Mouse (Mus musculus) left cerebral cortex, adult 11 months (tissue): ENCODE measurements around the gene Fbxw4.
A peak's percentile ranks its signal among the peaks of the same experiment; 100 is the strongest.
"Not testable (repeated sequence)": the region's sequence is repeated elsewhere in the genome, so short reads cannot be mapped to it uniquely, and the experiment has no call there.

ENCODE experiments used
- DNase-seq: peaks from one replicate; pipeline ENCODE4 v3.0.0; 2022; ENCODE audit warnings: low spot score

Gene Fbxw4

GRCm38 (mm10) chr19:45580235-45580634, 79.9 kb downstream of the Fbxw4 start:
- DNase-seq, result no peak

GRCm38 (mm10) chr19:45579416-45579815, 80.7 kb downstream of the Fbxw4 start:
- no peak for DNase-seq

GRCm38 (mm10) chr19:45578976-45579375, 81.1 kb downstream of the Fbxw4 start:
- DNase-seq, result no peak

GRCm38 (mm10) chr19:45577141-45577750, 82.9 kb downstream of the Fbxw4 start:
- no peak for DNase-seq

- no peak for DNase-seq
Measured at GRCm38 (mm10) chr19:45575632-45576001, 84.5 kb downstream of the Fbxw4 start.

- no peak for DNase-seq
Measured at GRCm38 (mm10) chr19:45574941-45575631, 85.0 kb downstream of the Fbxw4 start.

GRCm38 (mm10) chr19:45574339-45574898, 85.7 kb downstream of the Fbxw4 start:
- no peak for DNase-seq

GRCm38 (mm10) chr19:45573861-45574267, 86.2 kb downstream of the Fbxw4 start:
- peak; percentile 47 for DNase-seq

- no peak for DNase-seq
Measured at GRCm38 (mm10) chr19:45573033-45573432, 87.1 kb downstream of the Fbxw4 start.

- DNase-seq, result no peak
Measured at GRCm38 (mm10) chr19:45567367-45567766, 92.7 kb downstream of the Fbxw4 start.

- no peak for DNase-seq
Measured at GRCm38 (mm10) chr19:45565925-45566715, 94.0 kb downstream of the Fbxw4 start.

- DNase-seq, result peak; percentile 73
Measured at GRCm38 (mm10) chr19:45560153-45560890, 99.8 kb downstream of the Fbxw4 start, which contains the start of the genes Poll and Gm17018. Gene Poll (minus strand): TSS chr19:45560531. Gene Gm17018 (plus strand): TSS chr19:45560615.

- DNase-seq, result no peak
Measured at GRCm38 (mm10) chr19:45554136-45554535, 106.0 kb downstream of the Fbxw4 start.

GRCm38 (mm10) chr19:45552187-45552586, 107.9 kb downstream of the Fbxw4 start:
- DNase-seq, result no peak

- DNase-seq, result no peak
Measured at GRCm38 (mm10) chr19:45549948-45550347, 110.2 kb downstream of the Fbxw4 start.

- no peak for DNase-seq
Measured at GRCm38 (mm10) chr19:45549128-45549915, 110.8 kb downstream of the Fbxw4 start.

- DNase-seq, result not testable (repeated sequence)
Measured at GRCm38 (mm10) chr19:45548196-45548595, 111.9 kb downstream of the Fbxw4 start.

GRCm38 (mm10) chr19:45544925-45545321, 115.2 kb downstream of the Fbxw4 start:
- DNase-seq, result peak; percentile 60

GRCm38 (mm10) chr19:45544152-45544924, 115.8 kb downstream of the Fbxw4 start:
- no peak for DNase-seq

GRCm38 (mm10) chr19:45542061-45542460, 118.1 kb downstream of the Fbxw4 start:
- DNase-seq, result no peak
